Mouse (Mus musculus) c-Kit-positive CD71-negative TER-119-negative erythroid progenitor cells, embryonic 14.5 days (primary cell): ENCODE measurements around the gene Jag2.

Experiments used
- DNase-seq: peaks from one replicate; pipeline ENCODE4 v3.0.0-alpha.2; 2013; ENCODE audit warnings: low read depth

The Jag2 gene

GRCm38 (mm10) chr12:112868178-112869087, 61.1 kb downstream of the Jag2 start, which contains the start of gene Gpr132:
Gene Gpr132 (minus strand): TSS chr12:112868228.
- no peak for DNase-seq

- no peak for DNase-seq
Measured at GRCm38 (mm10) chr12:112867106-112867674, 62.4 kb downstream of the Jag2 start.

GRCm38 (mm10) chr12:112866467-112867080, 63.0 kb downstream of the Jag2 start:
- no peak for DNase-seq

GRCm38 (mm10) chr12:112864804-112865203, 64.8 kb downstream of the Jag2 start:
- DNase-seq, result no peak

- DNase-seq, result no peak
Measured at GRCm38 (mm10) chr12:112861911-112862321, 67.7 kb downstream of the Jag2 start.

GRCm38 (mm10) chr12:112860765-112861164, 68.8 kb downstream of the Jag2 start:
- no peak for DNase-seq

- DNase-seq, result no peak
Measured at GRCm38 (mm10) chr12:112859930-112860329, 69.6 kb downstream of the Jag2 start.

GRCm38 (mm10) chr12:112858581-112859336, 70.8 kb downstream of the Jag2 start:
- no peak for DNase-seq
